Mouse (Mus musculus): ENCODE measurements around the gene Spata32.

DNA sequence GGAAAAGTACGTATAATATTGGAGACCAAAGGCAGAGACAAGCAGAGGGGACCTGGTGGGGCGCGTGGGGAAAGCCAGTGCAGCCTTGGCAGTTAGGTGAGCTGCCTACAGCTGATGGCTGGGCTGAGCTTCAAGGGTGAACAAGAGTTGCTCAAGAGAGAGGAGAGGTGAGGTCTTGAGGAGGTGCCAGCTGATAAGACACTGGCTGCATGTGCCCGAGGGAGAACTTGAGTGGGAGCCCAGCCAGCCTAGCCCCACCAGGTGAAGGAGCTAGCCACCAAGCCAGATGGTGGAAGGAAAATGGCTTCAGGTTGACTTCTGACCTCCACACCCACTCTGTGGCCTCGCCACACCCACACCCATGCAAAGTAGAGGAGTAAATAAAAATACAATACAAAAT lies 34.1 kb upstream of the Spata32 start:
- TF ChIP-seq CTCF (IDR thresholded peaks at IDR 0.05; ENCODE audit: insufficient read depth, low read length) (no peak), POLR2A (IDR thresholded peaks at IDR 0.05; ENCODE audit: borderline replicate concordance, extremely low read depth, low read depth, low read length) (no peak)

Data from lung, adult 2 months (tissue).